Mouse (Mus musculus): ENCODE measurements around the gene Prkg2. TPM values are rescaled to one million over a fixed set of nuclear protein-coding genes. Genes with fewer than 3 reads are reported as not detected.

Prkg2 gene
- polyA plus RNA-seq, 1 experiment from 2014 or later, result 2.9 TPM

DNA sequence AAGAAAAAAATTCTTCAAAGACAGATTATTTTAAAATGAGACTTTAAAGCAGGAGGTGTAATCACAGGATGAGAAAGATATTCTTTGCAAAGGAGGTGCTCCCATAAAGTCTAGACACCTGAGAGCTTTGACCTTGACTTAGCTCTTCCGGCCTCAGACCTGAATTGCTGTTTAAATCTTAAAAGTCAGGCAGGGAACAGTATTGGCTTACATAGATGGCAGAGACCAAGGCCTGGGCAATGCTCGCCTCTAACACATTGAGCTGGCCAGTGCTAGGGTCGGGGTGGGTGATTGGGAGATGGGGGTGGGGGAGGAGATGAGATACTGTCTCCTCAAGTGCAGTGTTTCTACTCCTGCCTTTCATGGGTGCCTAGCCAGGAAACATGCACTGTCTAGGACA is 22.0 kb downstream of the Prkg2 start:
- Histone ChIP-seq H3K4me1 (replicated peaks) (no peaks in the 10 kb centered on the region), H3K9me3 (no peaks in the 10 kb centered on the region), H3K4me2 (no peak overlapping the region), H3K27ac (no peak overlapping the region), H3K4me3 (replicated peaks) (no peak overlapping the region), H3K36me3 (no peaks in the 10 kb centered on the region), H3K9ac (replicated peaks) (no peak overlapping the region), H3K27me3 (no peaks in the 10 kb centered on the region)
- no peak for ATAC-seq (ENCODE audit: insufficient number of reproducible peaks, insufficient read depth, low FRiP score, low TSS enrichment, low read depth)
- 70% methylated on average over 3 of the region's 3 CpGs for WGBS

DNA sequence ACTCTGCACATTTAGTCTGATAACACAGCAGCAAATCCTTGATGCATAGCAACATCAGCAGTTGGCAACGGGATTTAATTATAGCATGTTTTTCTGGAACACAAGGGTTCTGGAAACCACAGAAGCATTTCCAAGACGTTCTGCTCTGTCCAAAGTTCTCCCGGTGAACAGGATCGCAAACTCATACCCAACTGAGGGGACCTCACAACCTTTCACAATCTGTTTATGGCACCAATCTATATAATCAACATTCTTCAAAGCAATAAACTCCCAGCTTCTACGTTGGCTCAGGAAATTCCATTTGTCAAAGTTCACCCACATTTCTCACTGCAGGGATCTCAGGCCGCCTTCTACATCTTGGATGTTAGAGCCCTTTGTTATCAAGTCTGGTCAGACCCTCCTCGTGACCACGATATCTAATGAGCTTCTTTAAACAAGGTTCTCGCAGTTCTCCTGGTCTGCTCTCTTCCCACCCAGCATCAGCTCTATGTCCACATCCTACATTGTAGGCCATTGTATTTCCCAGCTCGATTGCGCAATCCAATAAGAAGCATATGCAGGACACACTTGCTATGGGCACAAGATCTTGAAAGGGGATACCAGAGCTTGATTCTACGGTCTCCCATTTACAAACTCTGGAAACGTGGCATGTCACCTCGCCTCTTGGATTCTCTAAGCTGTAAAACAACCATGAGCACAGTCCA is 26.6 kb downstream of the Prkg2 start:
- Histone ChIP-seq H3K27me3 (no peaks in the 10 kb centered on the region), H3K4me1 (replicated peaks) (no peaks in the 10 kb centered on the region), H3K27ac (no peak overlapping the region), H3K9ac (replicated peaks) (no peak overlapping the region), H3K9me3 (no peaks in the 10 kb centered on the region), H3K36me3 (no peaks in the 10 kb centered on the region), H3K4me2 (no peak overlapping the region), H3K4me3 (replicated peaks) (no peak overlapping the region)
- WGBS, result 75% methylated on average over 14 of the region's 14 CpGs
- ATAC-seq (ENCODE audit: insufficient number of reproducible peaks, insufficient read depth, low FRiP score, low TSS enrichment, low read depth), result no peak

GRCm38 (mm10) chr5:98998104-98998503 is 39.0 kb downstream of the Prkg2 start:
- Histone ChIP-seq H3K9ac (replicated peaks) (no peak overlapping the region), H3K4me2 (no peak overlapping the region), H3K36me3 (no peaks in the 10 kb centered on the region), H3K4me3 (replicated peaks) (no peak overlapping the region), H3K4me1 (replicated peaks) (no peaks in the 10 kb centered on the region), H3K27me3 (no peaks in the 10 kb centered on the region), H3K27ac (no peak overlapping the region), H3K9me3 (no peaks in the 10 kb centered on the region)
- ATAC-seq (ENCODE audit: insufficient number of reproducible peaks, insufficient read depth, low FRiP score, low TSS enrichment, low read depth), result no peak
- 72% methylated on average over 4 of the region's 4 CpGs for WGBS

- Histone ChIP-seq H3K4me1 (replicated peaks) (no peaks in the 10 kb centered on the region), H3K9ac (replicated peaks) (no peak overlapping the region), H3K27ac (no peak overlapping the region), H3K27me3 (no peaks in the 10 kb centered on the region), H3K9me3 (no peaks in the 10 kb centered on the region), H3K4me3 (replicated peaks) (no peak overlapping the region), H3K36me3 (no peaks in the 10 kb centered on the region), H3K4me2 (no peak overlapping the region)
- WGBS, result 64% methylated on average over 4 of the region's 4 CpGs
- ATAC-seq (ENCODE audit: insufficient number of reproducible peaks, insufficient read depth, low FRiP score, low TSS enrichment, low read depth), result no peak
These were observed 41.4 kb downstream of the Prkg2 start for GRCm38 (mm10) chr5:98995767-98996166.

- no peak for ATAC-seq (ENCODE audit: insufficient number of reproducible peaks, insufficient read depth, low FRiP score, low TSS enrichment, low read depth)
- WGBS, result 82% methylated on average over 4 of the region's 4 CpGs
- Histone ChIP-seq H3K36me3 (no peaks in the 10 kb centered on the region), H3K4me1 (replicated peaks) (peaks cover 11% of the 10 kb centered on the region), H3K4me3 (replicated peaks) (no peak overlapping the region), H3K27me3 (no peaks in the 10 kb centered on the region), H3K27ac (no peak overlapping the region), H3K9me3 (no peaks in the 10 kb centered on the region), H3K4me2 (no peak overlapping the region), H3K9ac (replicated peaks) (no peak overlapping the region)
These were observed 45.6 kb downstream of the Prkg2 start for GRCm38 (mm10) chr5:98991600-98991999.

GRCm38 (mm10) chr5:98987634-98988033 is 49.5 kb downstream of the Prkg2 start:
- 18% methylated on average over 1 of the region's 1 CpGs for WGBS
- no peak overlapping the region for H3K9ac ChIP-seq (replicated peaks)
- no peaks in the 10 kb centered on the region for H3K36me3 ChIP-seq
- no peak overlapping the region for H3K4me3 ChIP-seq (replicated peaks)
- no peak overlapping the region for H3K27ac ChIP-seq
- no peak for ATAC-seq (ENCODE audit: insufficient number of reproducible peaks, insufficient read depth, low FRiP score, low TSS enrichment, low read depth)
- no peak overlapping the region for H3K4me2 ChIP-seq
- H3K4me1 ChIP-seq (replicated peaks), result peaks cover 26% of the 10 kb centered on the region
- H3K9me3 ChIP-seq, result no peaks in the 10 kb centered on the region
- H3K27me3 ChIP-seq, result no peaks in the 10 kb centered on the region

GRCm38 (mm10) chr5:98987116-98987515 is 50.0 kb downstream of the Prkg2 start:
- peak overlapping the region; percentile 50; the same call in 1 of the 2 replicates for H3K27ac ChIP-seq
- no peaks in the 10 kb centered on the region for H3K9me3 ChIP-seq
- WGBS, result 45% methylated on average over 3 of the region's 3 CpGs
- ATAC-seq (ENCODE audit: insufficient number of reproducible peaks, insufficient read depth, low FRiP score, low TSS enrichment, low read depth), result no peak
- no peak overlapping the region for H3K4me2 ChIP-seq
- peaks cover 26% of the 10 kb centered on the region for H3K4me1 ChIP-seq (replicated peaks)
- H3K4me3 ChIP-seq (replicated peaks), result no peak overlapping the region
- H3K36me3 ChIP-seq, result no peaks in the 10 kb centered on the region
- no peaks in the 10 kb centered on the region for H3K27me3 ChIP-seq
- no peak overlapping the region for H3K9ac ChIP-seq (replicated peaks)

- Histone ChIP-seq H3K27me3 (no peaks in the 10 kb centered on the region), H3K9me3 (no peaks in the 10 kb centered on the region), H3K36me3 (no peaks in the 10 kb centered on the region), H3K9ac (replicated peaks) (no peak overlapping the region), H3K4me1 (replicated peaks) (peaks cover 26% of the 10 kb centered on the region), H3K4me3 (replicated peaks) (no peak overlapping the region), H3K4me2 (0 out of 2 replicates have a peak overlapping the region, but pooled peaks have one; percentile 11), H3K27ac (peak overlapping the region; percentile 51)
- 12% methylated on average over 4 of the region's 4 CpGs for WGBS
- ATAC-seq (ENCODE audit: insufficient number of reproducible peaks, insufficient read depth, low FRiP score, low TSS enrichment, low read depth), result no peak
These were observed 50.7 kb downstream of the Prkg2 start for GRCm38 (mm10) chr5:98986459-98986858.

- Histone ChIP-seq H3K9ac (replicated peaks) (no peak overlapping the region), H3K36me3 (no peaks in the 10 kb centered on the region), H3K4me1 (replicated peaks) (peaks cover 26% of the 10 kb centered on the region), H3K4me2 (0 out of 2 replicates have a peak overlapping the region, but pooled peaks have one; percentile 11), H3K4me3 (replicated peaks) (no peak overlapping the region), H3K27me3 (no peaks in the 10 kb centered on the region), H3K9me3 (no peaks in the 10 kb centered on the region), H3K27ac (peak overlapping the region; percentile 51)
- no peak for ATAC-seq (ENCODE audit: insufficient number of reproducible peaks, insufficient read depth, low FRiP score, low TSS enrichment, low read depth)
- 17% methylated on average over 4 of the region's 4 CpGs for WGBS
These were observed 51.1 kb downstream of the Prkg2 start for GRCm38 (mm10) chr5:98986011-98986410.

GRCm38 (mm10) chr5:98985077-98985476 is 52.1 kb downstream of the Prkg2 start:
- Histone ChIP-seq H3K36me3 (no peaks in the 10 kb centered on the region), H3K4me3 (replicated peaks) (no peak overlapping the region), H3K27me3 (no peaks in the 10 kb centered on the region), H3K4me1 (replicated peaks) (peaks cover 26% of the 10 kb centered on the region), H3K27ac (no peak overlapping the region), H3K9me3 (no peaks in the 10 kb centered on the region), H3K4me2 (no peak overlapping the region), H3K9ac (replicated peaks) (no peak overlapping the region)
- 86% methylated on average over 3 of the region's 3 CpGs for WGBS
- ATAC-seq (ENCODE audit: insufficient number of reproducible peaks, insufficient read depth, low FRiP score, low TSS enrichment, low read depth), result no peak

DNA sequence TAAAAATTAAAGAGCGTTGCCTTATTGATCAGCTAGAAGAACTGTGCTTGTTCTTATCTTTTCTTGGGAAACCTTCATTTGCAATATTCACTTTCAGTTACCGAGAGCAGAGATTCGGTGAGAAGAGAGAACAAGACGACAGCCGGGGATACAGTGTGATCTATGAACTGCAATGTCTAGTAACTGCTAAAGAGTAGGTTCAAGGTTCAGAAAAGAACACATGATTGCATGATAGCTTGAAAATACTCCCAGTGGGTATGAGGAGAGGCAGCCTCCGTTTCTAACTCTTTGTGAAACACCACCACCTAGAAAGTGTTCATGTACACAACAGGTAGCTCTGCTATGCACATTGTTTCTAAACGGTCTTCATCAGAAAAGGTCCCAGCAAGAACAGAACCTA is 55.8 kb downstream of the Prkg2 start:
- H3K4me1 ChIP-seq (replicated peaks), result peaks cover 22% of the 10 kb centered on the region
- no peak overlapping the region for H3K4me2 ChIP-seq
- H3K9me3 ChIP-seq, result no peaks in the 10 kb centered on the region
- no peaks in the 10 kb centered on the region for H3K36me3 ChIP-seq
- H3K9ac ChIP-seq (replicated peaks), result no peak overlapping the region
- no peak overlapping the region for H3K27ac ChIP-seq
- 86% methylated on average over 7 of the region's 7 CpGs for WGBS
- no peak overlapping the region for H3K4me3 ChIP-seq (replicated peaks)
- ATAC-seq (ENCODE audit: insufficient number of reproducible peaks, insufficient read depth, low FRiP score, low TSS enrichment, low read depth), result no peak
- no peaks in the 10 kb centered on the region for H3K27me3 ChIP-seq

- Histone ChIP-seq H3K9me3 (no peaks in the 10 kb centered on the region), H3K4me3 (replicated peaks) (no peak overlapping the region), H3K27ac (no peak overlapping the region), H3K36me3 (no peaks in the 10 kb centered on the region), H3K4me2 (no peak overlapping the region), H3K9ac (replicated peaks) (no peak overlapping the region), H3K27me3 (no peaks in the 10 kb centered on the region), H3K4me1 (replicated peaks) (peaks cover 9% of the 10 kb centered on the region)
- no peak for ATAC-seq (ENCODE audit: insufficient number of reproducible peaks, insufficient read depth, low FRiP score, low TSS enrichment, low read depth)
- WGBS, result 73% methylated on average over 6 of the region's 6 CpGs
These were observed 58.8 kb downstream of the Prkg2 start for GRCm38 (mm10) chr5:98978316-98978715.

Measured in limb, embryonic 12.5 days (tissue).